Mouse (Mus musculus) adrenal gland, postnatal 4 days (tissue): ENCODE results near the gene Tut1. TPM values are rescaled to one million over a fixed set of nuclear protein-coding genes. Genes with fewer than 3 reads are reported as not detected.

ENCODE experiments used
- DNase-seq, 2 experiments: peaks; one replicate each; pipeline ENCODE4 v3.0.0; 2021 to 2022; ENCODE audit warnings: low spot score in 2 of 2, mixed read lengths in 2 of 2
- long read RNA-seq, 2 experiments: library from polyadenylated mRNA; stranded (forward); transcript quantifications; one replicate each; pipeline ENCODE4 v2.0.0; 2021
- total RNA-seq, 2 experiments: library from RNA; stranded (reverse); gene quantifications; 2 replicates each; pipeline ENCODE4 v1.2.3; 2021

Gene Tut1
- 10 to 100 TPM; 23.2 to 26.9 TPM for total RNA-seq
- long read RNA-seq, experiment 1, transcript Tut1-201 (9 exons, 2,753 nt), result major isoform, 17 of 23 reads
- long read RNA-seq, experiment 1, partial matches to known transcripts, result 1 of 23 reads
- long read RNA-seq, experiment 1, other reads (novel, unspliced or antisense), result 4 of 23 reads
- long read RNA-seq, experiment 2, transcript Tut1-201 (9 exons, 2,753 nt), result major isoform, 13 of 32 reads
- long read RNA-seq, experiment 2, partial matches to known transcripts, result 9 of 32 reads
- long read RNA-seq, experiment 2, other reads (novel, unspliced or antisense), result 10 of 32 reads

GRCm38 (mm10) chr19:8953135-8954039, at the start of gene Tut1:
TSS of gene Tut1 (plus strand) at chr19:8953847.
- peak; percentile 52 to 81 for DNase-seq

GRCm38 (mm10) chr19:8908531-8908930, 45.1 kb upstream of the Tut1 start:
- DNase-seq, result no peak

GRCm38 (mm10) chr19:8911810-8912209, 41.8 kb upstream of the Tut1 start:
- no peak for DNase-seq

GRCm38 (mm10) chr19:8914212-8914611, 39.4 kb upstream of the Tut1 start:
- no peak for DNase-seq

GRCm38 (mm10) chr19:8919000-8919399, 34.6 kb upstream of the Tut1 start:
- DNase-seq, result no peak

- no peak for DNase-seq
These were observed 34.0 kb upstream of the Tut1 start for GRCm38 (mm10) chr19:8919684-8920072.

GRCm38 (mm10) chr19:8920073-8920736, 33.4 kb upstream of the Tut1 start, which contains the start of gene B3gat3:
TSS of gene B3gat3 (plus strand) at chr19:8920374.
- DNase-seq, result peak; percentile 82 to 89

GRCm38 (mm10) chr19:8920836-8921291, 32.8 kb upstream of the Tut1 start:
- no peak for DNase-seq

- no peak for DNase-seq
These were observed 31.9 kb upstream of the Tut1 start for GRCm38 (mm10) chr19:8921741-8922140.

- DNase-seq, result no peak
These were observed 26.9 kb upstream of the Tut1 start for GRCm38 (mm10) chr19:8926766-8927165.

- DNase-seq, result no peak
These were observed 25.6 kb upstream of the Tut1 start for GRCm38 (mm10) chr19:8927891-8928525.

GRCm38 (mm10) chr19:8928689-8929223, 24.9 kb upstream of the Tut1 start:
- DNase-seq, result peak in 1 of 2 experiments; percentile 30

GRCm38 (mm10) chr19:8929224-8930088, 24.2 kb upstream of the Tut1 start, which contains the start of the genes Rom1 and Eml3:
TSS of gene Rom1 (minus strand) at chr19:8929356.
TSS of gene Eml3 (plus strand) at chr19:8929552.
- DNase-seq, result peak; percentile 70 to 78

- DNase-seq, result no peak
These were observed 23.5 kb upstream of the Tut1 start for GRCm38 (mm10) chr19:8930117-8930516.

- no peak for DNase-seq
These were observed 22.9 kb upstream of the Tut1 start for GRCm38 (mm10) chr19:8930771-8931170.

GRCm38 (mm10) chr19:8936736-8937135, 16.9 kb upstream of the Tut1 start:
- DNase-seq, result no peak

GRCm38 (mm10) chr19:8940526-8941133, 13.0 kb upstream of the Tut1 start:
- DNase-seq, result no peak

- no peak for DNase-seq
These were observed 12.5 kb upstream of the Tut1 start for GRCm38 (mm10) chr19:8941136-8941514.

- peak; percentile 96 to 97 for DNase-seq
These were observed 12.0 kb upstream of the Tut1 start, which contains the start of gene Mta2 for GRCm38 (mm10) chr19:8941515-8942217. TSS of gene Mta2 (plus strand) at chr19:8941875.
